Mouse (Mus musculus): ENCODE measurements around the gene Eipr1.

DNA sequence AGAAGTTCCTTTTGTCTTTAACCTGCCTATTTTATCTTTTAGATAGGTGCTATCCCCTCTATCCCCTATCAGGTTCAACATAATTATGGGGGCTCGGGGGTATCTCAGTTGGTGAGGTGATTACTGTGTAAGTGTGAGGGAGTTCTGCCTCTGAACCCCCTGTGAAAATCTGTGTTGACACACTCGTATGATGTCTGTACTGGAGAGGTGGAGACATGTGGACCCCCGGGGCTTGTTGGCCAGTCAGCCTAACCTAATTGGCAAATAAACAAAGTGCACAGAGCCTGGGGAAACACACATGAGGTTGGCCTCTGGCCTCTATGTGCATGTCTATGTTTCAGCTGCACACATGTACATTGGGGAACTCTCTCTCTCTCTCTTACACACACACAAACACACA is 161.5 kb downstream of the Eipr1 start:
- TF ChIP-seq GATA1 (IDR thresholded peaks at IDR 0.05; ENCODE audit: borderline replicate concordance, low read length) = no peak
- TF ChIP-seq FLI1 (IDR thresholded peaks at IDR 0.05; ENCODE audit: low read length) = no peak

Measured in megakaryocyte, embryonic 14.5 days (primary cell).